Mouse (Mus musculus) cerebellum, adult 2 months (tissue): ENCODE measurements around the gene Gm10135.

Source experiments
- CTCF ChIP-seq: fragments of 200-500 bp; IDR thresholded peaks from 2 replicates; pipeline ENCODE4 v1.5.1; 2011; ENCODE audit warnings: low read depth, mild to moderate bottlenecking, control low read depth, low read length, moderate library complexity, borderline replicate concordance; ENCODE audit not compliant: insufficient read depth
- POLR2A ChIP-seq: fragments of 200-500 bp; IDR thresholded peaks from 2 replicates; pipeline ENCODE4 v1.6.1; 2011; ENCODE audit warnings: low read length, control low read depth, borderline replicate concordance; ENCODE audit not compliant: insufficient read depth

GRCm38 (mm10) chr5:72920416-72920815 lies 54.1 kb downstream of the Gm10135 start:
- no peak for TF ChIP-seq CTCF
- TF ChIP-seq POLR2A = no peak
